Mouse (Mus musculus) cerebellum, adult 2 months (tissue): ENCODE measurements around the gene Zcchc7. TPM values are rescaled to one million over a fixed set of nuclear protein-coding genes. Genes with fewer than 3 reads are reported as not detected.

Experiments used
- DNase-seq, 2 experiments: peaks; one replicate each; pipeline ENCODE4 v3.0.0; 2021
- H3K27ac ChIP-seq: fragments of 200-500 bp; 2 replicates; pipeline ENCODE4 v1.5.1; 2012; ENCODE audit warnings: low read length, control low read depth, inconsistent platforms; ENCODE audit not compliant: insufficient read depth
- H3K27me3 ChIP-seq: fragments of 200-500 bp; 2 replicates; pipeline ENCODE4 v1.6.1; 2012; ENCODE audit warnings: inconsistent platforms, mild to moderate bottlenecking, low read length, moderate library complexity; ENCODE audit not compliant: control insufficient read depth, insufficient read depth
- H3K4me1 ChIP-seq: fragments of 200-500 bp; 2 replicates; pipeline ENCODE4 v1.6.1; 2011; ENCODE audit warnings: low read length; ENCODE audit not compliant: control insufficient read depth, insufficient read depth
- H3K4me3 ChIP-seq: fragments of 200-500 bp; replicated peaks from 2 replicates; pipeline ENCODE3; 2011; ENCODE audit warnings: mild to moderate bottlenecking, low read depth, low read length, control low read depth; ENCODE audit not compliant: insufficient read depth
- CTCF ChIP-seq: fragments of 200-500 bp; IDR thresholded peaks from 2 replicates; pipeline ENCODE4 v1.5.1; 2011; ENCODE audit warnings: low read depth, mild to moderate bottlenecking, control low read depth, low read length, moderate library complexity, borderline replicate concordance; ENCODE audit not compliant: insufficient read depth
- POLR2A ChIP-seq: fragments of 200-500 bp; IDR thresholded peaks from 2 replicates; pipeline ENCODE4 v1.6.1; 2011; ENCODE audit warnings: low read length, control low read depth, borderline replicate concordance; ENCODE audit not compliant: insufficient read depth
- WGBS: fragments of 180-500 bp; shearing (Covaris S2); methylation state at CpG from one replicate; pipeline ENCODE4 v1.1.7; 2018; 5-methylcytosine and 5-hydroxymethylcytosine counted together
- polyA plus RNA-seq: library from polyadenylated mRNA; depleted of rRNA; stranded (reverse); fragments of >200 nt; gene quantifications from 2 replicates; pipeline ENCODE4 v1.2.3, GENCODE M21; 2012

Gene Zcchc7
- polyA plus RNA-seq, 1 experiment, result 58.0 TPM

GRCm38 (mm10) chr4:44777711-44778110, 22.0 kb downstream of the Zcchc7 start:
- H3K4me3 ChIP-seq, result no peak overlapping the region
- TF ChIP-seq POLR2A (no peak), CTCF (no peak)
- DNase-seq, result no peak
- no peak overlapping the region for H3K27ac ChIP-seq
- no peaks in the 10 kb centered on the region for H3K27me3 ChIP-seq
- no peaks in the 10 kb centered on the region for H3K4me1 ChIP-seq

- no peak for DNase-seq
- Histone ChIP-seq H3K4me3 (no peak overlapping the region), H3K4me1 (no peaks in the 10 kb centered on the region), H3K27ac (no peak overlapping the region), H3K27me3 (no peaks in the 10 kb centered on the region)
- 76% methylated on average over 3 of the region's 3 CpGs for WGBS
- TF ChIP-seq CTCF (no peak), POLR2A (no peak)
These were observed 22.6 kb downstream of the Zcchc7 start for GRCm38 (mm10) chr4:44778316-44778715.

GRCm38 (mm10) chr4:44780462-44781157, 24.9 kb downstream of the Zcchc7 start:
- TF ChIP-seq POLR2A, result no peak
- TF ChIP-seq CTCF, result no peak
- Histone ChIP-seq H3K4me1 (no peaks in the 10 kb centered on the region), H3K27ac (no peak overlapping the region), H3K27me3 (no peaks in the 10 kb centered on the region), H3K4me3 (no peak overlapping the region)
- no peak for DNase-seq
- WGBS, result 77% methylated on average over 4 of the region's 4 CpGs

GRCm38 (mm10) chr4:44781494-44781893, 25.8 kb downstream of the Zcchc7 start:
- 89% methylated on average over 1 of the region's 1 CpGs for WGBS
- TF ChIP-seq CTCF (no peak), POLR2A (no peak)
- no peak for DNase-seq
- no peaks in the 10 kb centered on the region for H3K4me1 ChIP-seq
- H3K27me3 ChIP-seq, result no peaks in the 10 kb centered on the region
- H3K4me3 ChIP-seq, result no peak overlapping the region
- H3K27ac ChIP-seq, result no peak overlapping the region

GRCm38 (mm10) chr4:44783566-44784292, 28.1 kb downstream of the Zcchc7 start:
- no peak for TF ChIP-seq POLR2A
- TF ChIP-seq CTCF, result no peak
- no peak for DNase-seq
- Histone ChIP-seq H3K4me1 (no peaks in the 10 kb centered on the region), H3K27me3 (no peaks in the 10 kb centered on the region), H3K4me3 (no peak overlapping the region), H3K27ac (no peak overlapping the region)
- 63% methylated on average over 6 of the region's 6 CpGs for WGBS

GRCm38 (mm10) chr4:44812855-44813254, 57.2 kb downstream of the Zcchc7 start:
- WGBS, result 91% methylated on average over 1 of the region's 1 CpGs
- no peaks in the 10 kb centered on the region for H3K27me3 ChIP-seq
- no peak overlapping the region for H3K4me3 ChIP-seq
- TF ChIP-seq CTCF (no peak), POLR2A (no peak)
- no peak overlapping the region for H3K27ac ChIP-seq
- no peaks in the 10 kb centered on the region for H3K4me1 ChIP-seq
- DNase-seq, result no peak

GRCm38 (mm10) chr4:44813770-44814169, 58.1 kb downstream of the Zcchc7 start:
- Histone ChIP-seq H3K4me3 (no peak overlapping the region), H3K27ac (no peak overlapping the region), H3K27me3 (no peaks in the 10 kb centered on the region), H3K4me1 (no peaks in the 10 kb centered on the region)
- WGBS, result 74% methylated on average over 4 of the region's 4 CpGs
- no peak for DNase-seq
- TF ChIP-seq CTCF, result no peak
- no peak for TF ChIP-seq POLR2A

GRCm38 (mm10) chr4:44816584-44816983, 60.9 kb downstream of the Zcchc7 start:
- no peak overlapping the region for H3K27ac ChIP-seq
- WGBS, result 90% methylated on average over 7 of the region's 7 CpGs
- TF ChIP-seq POLR2A (no peak), CTCF (no peak)
- H3K4me3 ChIP-seq, result no peak overlapping the region
- no peak for DNase-seq
- no peaks in the 10 kb centered on the region for H3K4me1 ChIP-seq
- no peaks in the 10 kb centered on the region for H3K27me3 ChIP-seq
